ENCODE assay signal across 9 mouse cellular contexts in genomic region chr9:21840115-21840787, GRCm38 (mm10). TPM values are rescaled to one million over a fixed set of nuclear protein-coding genes. Genes with fewer than 3 reads are reported as not detected.
DNase-seq lines count a peak whose midpoint lies in the region; ATAC-seq and TF ChIP-seq lines count a peak whose summit lies in the region.
"Had no signal": no experiment of that assay in that cellular context is flagged by ENCODE, and none has a peak within 500 bp of the region (broad histone marks: within the 10 kb centered on the region; RNA-seq: fewer than 3 reads in every experiment).

No protein-coding gene starts in this region.

- TF ChIP-seq CTCF in layer of hippocampus, adult 2 months (conservative IDR thresholded peaks at IDR 0.05), result peak; percentile 86
- TF ChIP-seq CTCF in midbrain, postnatal 0 days (IDR thresholded peaks at IDR 0.05), result peak; percentile 75

- peak; percentile 38 to 70 for DNase-seq in heart, adult 18-20 months
- no peak for DNase-seq in heart, adult 9 months (ENCODE audit: low spot score in 2 of 2)
- DNase-seq in 416B (ENCODE audit: low read depth), result peak; percentile 57
- DNase-seq in T-cell, adult 2 months (ENCODE audit: low spot score), result peak; percentile 22
- DNase-seq in layer of hippocampus, adult 2 months (ENCODE audit: low spot score in 2 of 2), result peak; percentile 25 to 58
- DNase-seq in midbrain, postnatal 0 days (ENCODE audit: low spot score), result peak; percentile 46
- no peak for DNase-seq in frontal cortex, postnatal 10 days (ENCODE audit: low spot score in 2 of 2)

- WGBS in forebrain, embryonic 12.5 days, result 59% methylated on average over 8 of the region's 8 CpGs
- 59% methylated on average over 8 of the region's 8 CpGs for WGBS in midbrain, postnatal 0 days

- 0 out of 2 replicates have a peak, but pooled peaks have one; percentile 41 for ATAC-seq in forebrain, embryonic 12.5 days (ENCODE audit: low FRiP score)
- no peak for ATAC-seq in midbrain, postnatal 0 days (ENCODE audit: low FRiP score)

- H3K27ac ChIP-seq in forebrain, embryonic 12.5 days, result no peak overlapping the region
- H3K27ac ChIP-seq in layer of hippocampus, adult 2 months, result no peak overlapping the region
- no peak overlapping the region for H3K27ac ChIP-seq in midbrain, postnatal 0 days (ENCODE audit: low read depth, low read length)

- H3K9me3 ChIP-seq in forebrain, embryonic 12.5 days, result no peaks in the 10 kb centered on the region
- H3K9me3 ChIP-seq in midbrain, postnatal 0 days (ENCODE audit: low read length), result no peaks in the 10 kb centered on the region

- no peaks in the 10 kb centered on the region for H3K4me1 ChIP-seq in forebrain, embryonic 12.5 days
- H3K4me1 ChIP-seq in midbrain, postnatal 0 days (ENCODE audit: insufficient read depth, low read length), result no peaks in the 10 kb centered on the region

- no peak overlapping the region for H3K4me3 ChIP-seq in forebrain, embryonic 12.5 days (replicated peaks)
- H3K4me3 ChIP-seq in layer of hippocampus, adult 2 months, result no peak overlapping the region
- no peak overlapping the region for H3K4me3 ChIP-seq in midbrain, postnatal 0 days (ENCODE audit: low read depth, low read length)

- H3K9ac ChIP-seq in forebrain, embryonic 12.5 days, result no peak overlapping the region
- no peak overlapping the region for H3K9ac ChIP-seq in midbrain, postnatal 0 days (replicated peaks; ENCODE audit: low read length, poor library complexity, severe bottlenecking)

- peaks cover 14% of the 10 kb centered on the region; the same call in 1 of the 2 replicates for H3K36me3 ChIP-seq in forebrain, embryonic 12.5 days (replicated peaks)
- no peaks in the 10 kb centered on the region for H3K36me3 ChIP-seq in midbrain, postnatal 0 days (ENCODE audit: insufficient read depth, low read length)

- no peak overlapping the region for H3K4me2 ChIP-seq in forebrain, embryonic 12.5 days
- H3K4me2 ChIP-seq in midbrain, postnatal 0 days (ENCODE audit: low read depth, low read length, poor library complexity, severe bottlenecking), result no peak overlapping the region

- no peaks in the 10 kb centered on the region for H3K27me3 ChIP-seq in forebrain, embryonic 12.5 days
- H3K27me3 ChIP-seq in midbrain, postnatal 0 days (ENCODE audit: insufficient read depth, low read length), result no peaks in the 10 kb centered on the region

RNA-seq across cellular contexts. Expression of gene Angptl8, which starts 4.9 kb away (rescaled TPM):
- under 1 TPM in 1 of 2 experiments, not detected in 1; 0.69 TPM for total RNA-seq in heart, adult 18-20 months (2021)
- polyA plus RNA-seq in forebrain, embryonic 12.5 days (2016; fragmentation: Nextera tagmentation; extraction: Ambion mirVana), result 0.45 TPM in 1 of 2 replicates, not detected in the other
- total RNA-seq in layer of hippocampus, adult 2 months (2021), result not detected
- total RNA-seq in midbrain, postnatal 0 days (2014; rRNA removed), result not detected in 2 replicates
- polyA plus RNA-seq in midbrain, postnatal 0 days (2015; fragmentation: Nextera tagmentation; extraction: Ambion mirVana), result 0.20 and 0.48 TPM in 2 replicates
- total RNA-seq: layer of hippocampus, postnatal 36 days had no signal

RNA-seq across cellular contexts. Expression of gene Dock6, which starts 12.2 kb away (rescaled TPM):
- total RNA-seq in heart, adult 18-20 months (2021), result 10 to 100 TPM; 24.3 to 24.6 TPM
- polyA plus RNA-seq in forebrain, embryonic 12.5 days (2016; fragmentation: Nextera tagmentation; extraction: Ambion mirVana), result 17.5 and 18.9 TPM in 2 replicates
- total RNA-seq in layer of hippocampus, adult 2 months (2021), result 10 to 100 TPM; 12.2 to 13.6 TPM
- total RNA-seq in midbrain, postnatal 0 days (2014; rRNA removed), result 18.0 and 18.8 TPM in 2 replicates
- polyA plus RNA-seq in midbrain, postnatal 0 days (2015; fragmentation: Nextera tagmentation; extraction: Ambion mirVana), result 10.3 and 11.3 TPM in 2 replicates

RNA-seq across cellular contexts. Expression of gene Kank2, which starts 41.7 kb away (rescaled TPM):
- 10 to 100 TPM; 58.1 to 60.8 TPM for total RNA-seq in heart, adult 18-20 months (2021)
- 6.1 and 6.2 TPM in 2 replicates for polyA plus RNA-seq in forebrain, embryonic 12.5 days (2016; fragmentation: Nextera tagmentation; extraction: Ambion mirVana)
- 1 to 10 TPM; 7.0 to 8.4 TPM for total RNA-seq in layer of hippocampus, adult 2 months (2021)
- total RNA-seq in midbrain, postnatal 0 days (2014; rRNA removed), result 14.9 and 15.2 TPM in 2 replicates
- polyA plus RNA-seq in midbrain, postnatal 0 days (2015; fragmentation: Nextera tagmentation; extraction: Ambion mirVana), result 2.9 TPM in 2 replicates

Comparison
In these comparisons a context has a peak if more than half of its experiments do, and no peak if none do; other contexts are left out.
1. DNase-seq: peak in heart, adult 18-20 months (2 of 2), 416B (single experiment), T-cell, adult 2 months (single experiment), layer of hippocampus, adult 2 months (2 of 2) and midbrain, postnatal 0 days (single experiment); none in heart, adult 9 months (0 of 2) and frontal cortex, postnatal 10 days (0 of 2).